In the genomic region with DNA sequence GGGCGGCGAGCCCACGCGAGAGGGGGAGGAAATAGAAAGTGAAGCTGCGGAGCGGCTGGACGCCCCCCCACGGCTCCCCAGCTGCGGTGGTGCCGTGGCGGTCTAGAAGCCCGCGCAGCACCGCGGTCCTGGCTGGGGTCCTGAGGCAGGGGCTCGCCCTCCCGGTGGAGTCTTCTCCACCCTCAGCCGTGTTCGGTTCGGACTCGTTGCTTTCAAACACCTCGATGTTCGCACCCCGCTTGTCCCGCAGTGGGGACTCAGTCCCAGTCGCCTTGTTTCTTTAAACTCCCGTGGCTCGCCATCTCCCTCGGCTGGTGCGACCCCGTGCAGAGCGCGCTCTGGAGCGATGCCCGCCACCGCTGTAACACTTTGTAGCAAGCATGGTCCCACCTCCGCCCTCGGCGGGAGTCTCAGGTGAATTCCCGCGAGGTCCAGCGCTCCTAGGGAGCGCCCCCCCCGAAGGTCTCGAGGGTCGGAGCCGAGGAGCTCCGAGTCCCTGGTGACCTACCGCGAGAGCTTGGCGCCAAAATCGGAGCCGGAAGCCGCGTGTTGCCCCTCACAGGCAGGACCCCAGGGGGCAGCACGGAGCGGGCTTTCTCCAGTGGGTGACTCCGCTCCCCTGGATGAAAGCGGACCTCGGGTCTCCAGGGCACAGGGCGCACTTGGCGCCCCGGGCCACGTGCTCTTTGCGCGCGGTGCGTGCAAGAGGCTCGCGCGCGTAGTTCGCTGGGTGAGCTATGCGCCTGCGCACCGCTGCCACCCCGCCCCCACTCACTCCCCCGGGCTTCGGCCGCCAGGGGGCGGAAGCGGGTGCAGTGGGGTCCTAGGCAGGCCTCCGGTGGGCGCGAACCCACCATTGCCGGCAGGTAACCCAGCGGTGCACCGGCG, we compare ENCODE assay signal across 8 mouse cellular contexts. TPM values are rescaled to one million over a fixed set of nuclear protein-coding genes. Genes with fewer than 3 reads are reported as not detected.
DNase-seq lines count a peak whose midpoint lies in the region; ATAC-seq and TF ChIP-seq lines count a peak whose summit lies in the region.

No protein-coding gene starts in this region.

- H3K9ac ChIP-seq in intestine, postnatal 0 days (ENCODE audit: low read depth, low read length), result peak overlapping the region; percentile 98

- H3K4me2 ChIP-seq in intestine, postnatal 0 days (replicated peaks; ENCODE audit: low read depth), result peak overlapping the region; percentile 78

- peaks cover 59% of the 10 kb centered on the region for H3K4me1 ChIP-seq in embryonic facial prominence, embryonic 10.5 days
- H3K4me1 ChIP-seq in intestine, postnatal 0 days (replicated peaks; ENCODE audit: control insufficient read depth, insufficient read depth, low read length), result 0 out of 2 replicates have a peak, but pooled peaks cover 5% of the 10 kb centered on the region
- peaks cover 55% of the 10 kb centered on the region for H3K4me1 ChIP-seq in midbrain, embryonic 10.5 days

- TF ChIP-seq CTCF in intestine, postnatal 0 days (IDR thresholded peaks at IDR 0.05; ENCODE audit: low read depth), result peak; percentile 92

- peak overlapping the region; percentile 99 for H3K27ac ChIP-seq in embryonic facial prominence, embryonic 10.5 days (replicated peaks)
- peak overlapping the region; percentile 99 for H3K27ac ChIP-seq in intestine, postnatal 0 days (ENCODE audit: low read depth, low read length)
- H3K27ac ChIP-seq in midbrain, embryonic 10.5 days (replicated peaks), result peak overlapping the region; percentile 100

- WGBS in embryonic facial prominence, embryonic 10.5 days, result under 1% methylated on average over 89 of the region's 89 CpGs
- WGBS in intestine, postnatal 0 days, result under 1% methylated on average over 89 of the region's 89 CpGs
- under 1% methylated on average over 89 of the region's 89 CpGs for WGBS in midbrain, embryonic 10.5 days

- H3K9me3 ChIP-seq in embryonic facial prominence, embryonic 10.5 days, result no peaks in the 10 kb centered on the region
- no peaks in the 10 kb centered on the region for H3K9me3 ChIP-seq in intestine, postnatal 0 days (ENCODE audit: control insufficient read depth)
- H3K9me3 ChIP-seq in midbrain, embryonic 10.5 days (replicated peaks), result no peaks in the 10 kb centered on the region

- H3K4me3 ChIP-seq in embryonic facial prominence, embryonic 10.5 days, result peak overlapping the region; percentile 100
- H3K4me3 ChIP-seq in intestine, postnatal 0 days (ENCODE audit: low read depth, low read length), result peak overlapping the region; percentile 98
- peak overlapping the region; percentile 90 for H3K4me3 ChIP-seq in midbrain, embryonic 10.5 days

- peak; percentile 6 for ATAC-seq in granulocyte monocyte progenitor cell, adult 5-6 weeks (replicated peaks; ENCODE audit: poor library complexity, severe bottlenecking)
- peak; percentile 34 for ATAC-seq in intestine, postnatal 0 days

- intact Hi-C loops in left cerebral cortex, postnatal 4 days (cut with DNase I), result loop anchor here (5.0 kb wide), 1 partner anchor 41 kb away; no protein-coding TSS in a partner anchor

- DNase-seq in adrenal gland, adult 8-10 months, result peak; percentile 86
- peak; percentile 92 for DNase-seq in embryonic facial prominence, embryonic 10.5 days (ENCODE audit: low spot score)
- peak; percentile 91 for DNase-seq in left cerebral cortex, postnatal 4 days
- DNase-seq in midbrain, embryonic 10.5 days (ENCODE audit: low spot score), result peak; percentile 85
- peak; percentile 80 to 87 for DNase-seq in right cerebral cortex, postnatal 36 days (ENCODE audit: low spot score in 2 of 2)
- peak; percentile 88 to 89 for DNase-seq in urinary bladder, postnatal 4 days (ENCODE audit: low spot score in 2 of 2)

- H3K36me3 ChIP-seq in embryonic facial prominence, embryonic 10.5 days (replicated peaks), result peaks cover 44% of the 10 kb centered on the region
- H3K36me3 ChIP-seq in intestine, postnatal 0 days (ENCODE audit: control insufficient read depth, insufficient read depth), result peaks cover 4% of the 10 kb centered on the region; the same call in 1 of the 2 replicates
- peaks cover 37% of the 10 kb centered on the region for H3K36me3 ChIP-seq in midbrain, embryonic 10.5 days

- no peaks in the 10 kb centered on the region for H3K27me3 ChIP-seq in embryonic facial prominence, embryonic 10.5 days (replicated peaks; ENCODE audit: low read depth, poor library complexity, severe bottlenecking)
- no peaks in the 10 kb centered on the region for H3K27me3 ChIP-seq in intestine, postnatal 0 days (replicated peaks; ENCODE audit: control insufficient read depth, insufficient read depth, low read length)
- H3K27me3 ChIP-seq in midbrain, embryonic 10.5 days (ENCODE audit: low read depth, poor library complexity, severe bottlenecking), result no peaks in the 10 kb centered on the region

RNA-seq across cellular contexts. Expression of a gene that starts 1.3 kb away (rescaled TPM):
- 100 to 1,000 TPM; 448 to 514 (median 510) TPM for total RNA-seq in adrenal gland, adult 8-10 months (2022)
- 3,352 and 3,592 TPM in 2 replicates for polyA plus RNA-seq in embryonic facial prominence, embryonic 10.5 days (2016; fragmentation: Nextera tagmentation; extraction: Ambion mirVana)
- total RNA-seq in granulocyte monocyte progenitor cell, adult 5-6 weeks (2014; fragmentation: Nextera tagmentation), result 3,814 and 3,953 TPM in 2 replicates
- total RNA-seq in granulocyte monocyte progenitor cell, adult 5-6 weeks (2017), result 7,771 and 8,789 TPM in 2 replicates
- polyA plus RNA-seq in intestine, postnatal 0 days (2015; fragmentation: Nextera tagmentation; extraction: Ambion mirVana), result 1,008 and 1,098 TPM in 2 replicates
- total RNA-seq in left cerebral cortex, postnatal 4 days (2021), result 1,000 to 10,000 TPM; 1,018 to 1,064 TPM
- 2,732 and 2,904 TPM in 2 replicates for polyA plus RNA-seq in midbrain, embryonic 10.5 days (2016; fragmentation: Nextera tagmentation; extraction: Ambion mirVana)

RNA-seq across cellular contexts. Expression of a gene that starts 54.6 kb away (rescaled TPM):
- total RNA-seq in adrenal gland, adult 8-10 months (2022), result 10 to 100 TPM; 36.8 to 47.2 (median 42.3) TPM
- polyA plus RNA-seq in embryonic facial prominence, embryonic 10.5 days (2016; fragmentation: Nextera tagmentation; extraction: Ambion mirVana), result 60.8 and 61.2 TPM in 2 replicates
- total RNA-seq in granulocyte monocyte progenitor cell, adult 5-6 weeks (2014; fragmentation: Nextera tagmentation), result 57.7 and 68.0 TPM in 2 replicates
- total RNA-seq in granulocyte monocyte progenitor cell, adult 5-6 weeks (2017), result 32.0 and 33.0 TPM in 2 replicates
- 41.9 and 42.6 TPM in 2 replicates for polyA plus RNA-seq in intestine, postnatal 0 days (2015; fragmentation: Nextera tagmentation; extraction: Ambion mirVana)
- 10 to 100 TPM; 74.4 to 74.5 TPM for total RNA-seq in left cerebral cortex, postnatal 4 days (2021)
- polyA plus RNA-seq in midbrain, embryonic 10.5 days (2016; fragmentation: Nextera tagmentation; extraction: Ambion mirVana), result 78.3 and 78.9 TPM in 2 replicates

RNA-seq across cellular contexts. Expression of a gene that starts 54.9 kb away (rescaled TPM):
- total RNA-seq in adrenal gland, adult 8-10 months (2022), result 10 to 100 TPM; 13.1 to 16.3 (median 14.6) TPM
- 74.1 and 75.7 TPM in 2 replicates for polyA plus RNA-seq in embryonic facial prominence, embryonic 10.5 days (2016; fragmentation: Nextera tagmentation; extraction: Ambion mirVana)
- total RNA-seq in granulocyte monocyte progenitor cell, adult 5-6 weeks (2014; fragmentation: Nextera tagmentation), result 22.1 and 29.3 TPM in 2 replicates
- total RNA-seq in granulocyte monocyte progenitor cell, adult 5-6 weeks (2017), result 19.9 and 24.2 TPM in 2 replicates
- polyA plus RNA-seq in intestine, postnatal 0 days (2015; fragmentation: Nextera tagmentation; extraction: Ambion mirVana), result 14.2 and 15.7 TPM in 2 replicates
- 10 to 100 TPM; 34.2 to 36.5 TPM for total RNA-seq in left cerebral cortex, postnatal 4 days (2021)
- 72.3 and 73.5 TPM in 2 replicates for polyA plus RNA-seq in midbrain, embryonic 10.5 days (2016; fragmentation: Nextera tagmentation; extraction: Ambion mirVana)

Comparison
In these comparisons a context has a peak if more than half of its experiments do, and no peak if none do; other contexts are left out.
1. Peak in every context shown above with its lines: DNase-seq, ATAC-seq, H3K4me3 ChIP-seq and H3K27ac ChIP-seq.